Mouse (Mus musculus) lung, adult 18-20 months (tissue): ENCODE measurements around the gene Slc16a13.

Experiments used
- DNase-seq, 2 experiments: peaks; one replicate each; pipeline ENCODE4 v3.0.0; 2022; ENCODE audit warnings: mixed read lengths in 2 of 2

Gene Slc16a13

GRCm38 (mm10) chr11:70220731-70221602 is at the start of gene Slc16a13:
TSS of gene Slc16a13 (minus strand) at chr11:70221064.
- DNase-seq = peak; percentile 97 to 98

- peak; percentile 36 to 37 for DNase-seq
Observed at GRCm38 (mm10) chr11:70266405-70266804, 45.5 kb upstream of the Slc16a13 start.

- no peak for DNase-seq
Observed at GRCm38 (mm10) chr11:70265819-70266218, 45.0 kb upstream of the Slc16a13 start.

- DNase-seq = no peak
Observed at GRCm38 (mm10) chr11:70265252-70265651, 44.4 kb upstream of the Slc16a13 start.

- DNase-seq = no peak
Observed at GRCm38 (mm10) chr11:70259035-70259434, 38.2 kb upstream of the Slc16a13 start.

- DNase-seq = peak; percentile 53 to 58
Observed at GRCm38 (mm10) chr11:70254931-70255531, 34.2 kb upstream of the Slc16a13 start, which contains the start of gene Alox12. TSS of gene Alox12 (minus strand) at chr11:70255353.

- DNase-seq = no peak
Observed at GRCm38 (mm10) chr11:70254337-70254736, 33.5 kb upstream of the Slc16a13 start.

GRCm38 (mm10) chr11:70251853-70252252 is 31.0 kb upstream of the Slc16a13 start:
- DNase-seq = no peak

GRCm38 (mm10) chr11:70250150-70250549 is 29.3 kb upstream of the Slc16a13 start:
- DNase-seq = no peak

- peak in 1 of 2 experiments; percentile 76 for DNase-seq
Observed at GRCm38 (mm10) chr11:70247136-70247845, 26.4 kb upstream of the Slc16a13 start.

- no peak for DNase-seq
Observed at GRCm38 (mm10) chr11:70242591-70242990, 21.7 kb upstream of the Slc16a13 start.

- DNase-seq = peak; percentile 84 to 87
Observed at GRCm38 (mm10) chr11:70239541-70240279, 18.8 kb upstream of the Slc16a13 start, which contains the start of the genes Gm21988 and Rnasek. TSS of gene Gm21988 (minus strand) at chr11:70239830. TSS of gene Rnasek (minus strand) at chr11:70239842.

GRCm38 (mm10) chr11:70238591-70239440 is 18.0 kb upstream of the Slc16a13 start:
- peak in 1 of 2 experiments; percentile 20 for DNase-seq

- DNase-seq = peak; percentile 97 to 98
Observed at GRCm38 (mm10) chr11:70237457-70238167, 16.7 kb upstream of the Slc16a13 start, which contains the start of gene 0610010K14Rik. TSS of gene 0610010K14Rik (minus strand) at chr11:70237914.

- DNase-seq = no peak
Observed at GRCm38 (mm10) chr11:70236717-70237116, 15.9 kb upstream of the Slc16a13 start.

- DNase-seq = no peak
Observed at GRCm38 (mm10) chr11:70235254-70235900, 14.5 kb upstream of the Slc16a13 start.

- no peak for DNase-seq
Observed at GRCm38 (mm10) chr11:70234497-70234896, 13.6 kb upstream of the Slc16a13 start.

GRCm38 (mm10) chr11:70234037-70234436 is 13.2 kb upstream of the Slc16a13 start:
- DNase-seq = peak in 1 of 2 experiments; percentile 21

- no peak for DNase-seq
Observed at GRCm38 (mm10) chr11:70233016-70233415, 12.2 kb upstream of the Slc16a13 start.

- DNase-seq = peak in 1 of 2 experiments; percentile 30
Observed at GRCm38 (mm10) chr11:70232546-70232945, 11.7 kb upstream of the Slc16a13 start.
